Mouse (Mus musculus) c-Kit-negative CD71-positive TER-119-positive erythroid progenitor cells, embryonic 14.5 days (primary cell): Measurements from ENCODE around the gene Ss18l2.

Source experiments
- DNase-seq: peaks from one replicate; pipeline ENCODE4 v3.0.0-alpha.2; 2013; ENCODE audit warnings: low read depth, low spot score

The Ss18l2 gene

GRCm38 (mm10) chr9:121759091-121760081 is 49.3 kb downstream of the Ss18l2 start, which contains the start of gene Zfp651:
Gene Zfp651, plus strand, starts transcription at chr9:121759330.
- no peak for DNase-seq

GRCm38 (mm10) chr9:121760271-121761090 is 50.4 kb downstream of the Ss18l2 start:
- DNase-seq, result no peak

DNA sequence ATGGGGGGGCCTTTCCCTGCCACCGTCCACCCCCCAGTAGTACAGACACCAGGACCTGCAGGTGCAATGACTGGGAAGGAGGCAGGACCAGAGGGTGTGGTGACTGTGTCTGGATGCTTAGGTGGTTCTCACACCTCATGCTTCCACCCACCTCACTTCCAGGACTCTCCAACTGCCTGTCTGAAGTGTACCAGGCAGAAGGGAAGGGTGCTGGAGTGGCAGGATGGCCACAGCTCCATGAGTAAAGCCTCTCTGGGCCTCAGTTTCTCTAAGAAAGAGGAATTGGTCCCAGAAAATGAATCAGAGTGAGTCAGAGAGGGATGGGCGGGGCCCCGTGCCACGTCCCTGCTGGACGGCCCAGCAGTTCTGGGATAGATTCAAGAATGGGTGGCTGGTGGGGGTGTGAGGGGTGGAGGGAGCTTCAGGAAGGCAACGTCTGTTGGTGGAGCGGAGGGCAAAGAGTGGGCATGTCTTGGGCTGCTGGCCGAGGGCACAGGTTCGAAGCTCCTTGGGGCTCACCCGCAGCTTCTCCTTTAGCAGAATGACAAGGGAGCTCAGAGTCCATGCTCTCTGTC is 51.0 kb downstream of the Ss18l2 start:
- no peak for DNase-seq

GRCm38 (mm10) chr9:121761787-121762186 is 51.7 kb downstream of the Ss18l2 start:
- no peak for DNase-seq

DNA sequence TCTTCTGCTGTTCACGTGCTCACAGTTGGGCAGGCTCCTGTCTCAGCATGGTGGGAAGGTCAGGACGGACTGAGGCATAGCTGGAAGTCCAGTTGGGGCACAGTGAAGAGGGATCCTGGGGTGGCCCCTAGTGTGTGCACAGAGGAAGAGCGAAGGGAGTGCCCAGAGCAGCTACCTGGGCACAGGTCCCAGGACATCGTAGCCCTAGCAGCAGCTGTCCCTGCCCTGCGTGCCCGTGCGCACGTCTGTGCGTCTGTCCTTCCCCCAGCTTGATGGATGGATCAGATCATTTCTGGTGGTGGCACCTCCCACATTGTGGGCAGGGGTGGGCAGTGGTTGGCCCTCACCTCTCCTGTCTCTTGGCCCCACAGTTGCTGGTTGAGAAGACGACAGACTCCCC is 52.1 kb downstream of the Ss18l2 start:
- no peak for DNase-seq

DNA sequence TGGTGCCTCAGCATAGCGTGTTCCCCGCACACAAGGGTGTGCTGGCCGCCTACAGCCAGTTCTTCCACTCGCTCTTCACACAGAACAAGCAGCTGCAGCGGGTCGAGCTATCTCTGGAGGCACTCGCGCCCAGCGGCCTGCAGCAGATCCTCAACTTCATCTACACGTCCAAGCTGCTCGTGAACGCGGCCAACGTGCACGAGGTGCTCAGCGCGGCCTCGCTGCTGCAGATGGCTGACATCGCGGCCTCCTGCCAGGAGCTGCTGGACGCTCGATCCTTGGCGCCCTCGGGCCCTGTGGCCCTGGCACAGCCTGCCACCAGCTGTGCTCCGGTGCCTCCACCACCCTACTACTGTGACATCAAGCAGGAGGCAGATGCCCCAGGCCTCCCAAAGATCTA is 52.6 kb downstream of the Ss18l2 start:
- DNase-seq, result no peak
